Mouse (Mus musculus) liver, postnatal 0 days (tissue): ENCODE measurements around the gene Ythdf1.

Experiments
- CTCF ChIP-seq: sonication (generic); IDR thresholded peaks from 2 replicates; pipeline ENCODE4 v1.5.1; 2016; ENCODE audit warnings: antibody characterized with exemption, low read depth
- EP300 ChIP-seq: IDR thresholded peaks from 2 replicates; pipeline ENCODE4 v1.6.1; 2016; ENCODE audit warnings: antibody characterized with exemption, low read depth, mild to moderate bottlenecking

DNA sequence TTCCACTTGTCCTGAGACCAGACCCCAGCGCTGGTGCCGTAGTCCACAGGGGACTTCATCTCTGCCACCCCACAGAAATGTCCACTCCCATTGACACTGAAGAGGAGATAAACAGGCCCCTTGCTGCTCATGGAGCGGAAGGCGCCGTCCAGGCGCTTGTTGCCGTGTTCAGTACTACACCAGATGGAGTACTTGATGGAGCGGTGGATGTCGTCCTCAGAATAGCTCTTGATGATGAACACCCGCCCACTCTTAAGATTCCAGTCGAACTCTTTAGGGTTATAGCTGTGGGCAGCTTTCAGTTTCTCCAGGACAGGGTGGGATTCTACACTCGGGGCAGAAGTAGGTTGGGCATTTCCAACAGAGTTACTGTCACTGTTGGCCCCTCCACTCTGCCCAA, 9.8 kb downstream of the Ythdf1 start:
- TF ChIP-seq CTCF (no peak), EP300 (no peak)
